Comparison of ENCODE assay signal across 10 mouse cellular contexts in genomic region chrX:158041703-158042102, GRCm38 (mm10). TPM values are rescaled to one million over a fixed set of nuclear protein-coding genes. Genes with fewer than 3 reads are reported as not detected.
A peak's percentile ranks its signal among the peaks of the same experiment; 100 is the strongest.
DNase-seq lines count a peak whose midpoint lies in the region; ATAC-seq and TF ChIP-seq lines count a peak whose summit lies in the region.
"Had no signal": no experiment of that assay in that cellular context is flagged by ENCODE, and none has a peak within 500 bp of the region (broad histone marks: within the 10 kb centered on the region; RNA-seq: fewer than 3 reads in every experiment).

No protein-coding gene starts in this region.

- no peaks in the 10 kb centered on the region for H3K9me3 ChIP-seq in heart, embryonic 11.5 days (replicated peaks; ENCODE audit: control insufficient read depth, low read length)
- H3K9me3 ChIP-seq in forebrain, embryonic 10.5 days = peaks cover 4% of the 10 kb centered on the region; the same call in 1 of the 2 replicates

- H3K27ac ChIP-seq in heart, embryonic 11.5 days (ENCODE audit: low read depth, low read length) = no peak overlapping the region
- H3K27ac ChIP-seq in forebrain, embryonic 10.5 days = peak overlapping the region; percentile 86

- no peak for TF ChIP-seq POLR2A in lung, adult 2 months (IDR thresholded peaks at IDR 0.05; ENCODE audit: borderline replicate concordance, extremely low read depth, low read depth, low read length)

- no peak for DNase-seq in heart, postnatal 14 days
- peak; percentile 29 for DNase-seq in Muller cell, postnatal 12 days (ENCODE audit: inconsistent ontology term)
- DNase-seq in forebrain, embryonic 10.5 days (ENCODE audit: extremely low spot score, low spot score) = peak; percentile 14
- no peak for DNase-seq in spleen, postnatal 14 days (ENCODE audit: low spot score in 2 of 2)
- no peak for DNase-seq in lung, postnatal 25 days (ENCODE audit: low spot score)
- DNase-seq in lung, adult 2 months = no peak

- H3K4me3 ChIP-seq in heart, embryonic 11.5 days (ENCODE audit: low read depth, low read length) = peak overlapping the region; percentile 42
- peak overlapping the region; percentile 65 for H3K4me3 ChIP-seq in forebrain, embryonic 10.5 days
- H3K4me3 ChIP-seq in lung, adult 2 months (replicated peaks; ENCODE audit: extremely low read depth, low read depth, low read length) = no peak overlapping the region
- H3K4me3 ChIP-seq: erythroblast, embryonic 14.5 days had no signal

- H3K36me3 ChIP-seq in heart, embryonic 11.5 days (ENCODE audit: control insufficient read depth, insufficient read depth, low read length) = no peaks in the 10 kb centered on the region
- H3K36me3 ChIP-seq in forebrain, embryonic 10.5 days (replicated peaks) = no peaks in the 10 kb centered on the region

- H3K4me2 ChIP-seq in heart, embryonic 11.5 days = peak overlapping the region; percentile 74

- ATAC-seq in heart, embryonic 11.5 days (replicated peaks; ENCODE audit: insufficient number of reproducible peaks, low FRiP score, low TSS enrichment) = no peak
- ATAC-seq in megakaryocyte progenitor cell, adult 5-6 weeks (replicated peaks; ENCODE audit: poor library complexity) = peak; percentile 24; the same call in 1 of the 2 replicates

- intact Hi-C loops in heart, postnatal 14 days (cut with DNase I) = no loop called here

- WGBS in heart, embryonic 11.5 days (ENCODE audit: insufficient replicate concordance) = 27% methylated on average over 7 of the region's 7 CpGs
- WGBS in forebrain, embryonic 10.5 days = 36% methylated on average over 7 of the region's 7 CpGs
- 32% methylated on average over 7 of the region's 7 CpGs for WGBS in lung, adult 2 months

- TF ChIP-seq CTCF in lung, adult 2 months (IDR thresholded peaks at IDR 0.05; ENCODE audit: insufficient read depth, low read length) = no peak

- no peaks in the 10 kb centered on the region for H3K4me1 ChIP-seq in heart, embryonic 11.5 days (ENCODE audit: control insufficient read depth, insufficient read depth, low read length)
- H3K4me1 ChIP-seq in forebrain, embryonic 10.5 days = no peaks in the 10 kb centered on the region; the same call in 1 of the 2 replicates
- H3K4me1 ChIP-seq in lung, adult 2 months (ENCODE audit: control insufficient read depth, insufficient read depth, low read length) = no peaks in the 10 kb centered on the region

- H3K27me3 ChIP-seq in heart, embryonic 11.5 days (ENCODE audit: control insufficient read depth, insufficient read depth, low read length) = peaks cover 10% of the 10 kb centered on the region; the same call in 1 of the 2 replicates
- peaks cover 43% of the 10 kb centered on the region for H3K27me3 ChIP-seq in forebrain, embryonic 10.5 days (ENCODE audit: poor library complexity, severe bottlenecking)

- no peak overlapping the region for H3K9ac ChIP-seq in heart, embryonic 11.5 days (ENCODE audit: low read depth, low read length)

RNA-seq across cellular contexts. Expression of gene Cnksr2, which starts 1.4 kb away (rescaled TPM):
- 1.0 and 1.4 TPM in 2 replicates for polyA plus RNA-seq in heart, embryonic 11.5 days (2014; fragmentation: Nextera tagmentation; extraction: Ambion mirVana)
- under 1 TPM in 1 of 2 experiments, not detected in 1; 0.17 TPM for total RNA-seq in heart, postnatal 14 days (2021)
- polyA plus RNA-seq in forebrain, embryonic 10.5 days (2016; fragmentation: Nextera tagmentation; extraction: Ambion mirVana) = 2.9 and 3.2 TPM in 2 replicates
- total RNA-seq in megakaryocyte progenitor cell, adult 5-6 weeks (2015) = not detected in 2 replicates
- total RNA-seq in megakaryocyte progenitor cell, adult 5-6 weeks (2017) = not detected in 2 replicates
- 0.25 and 0.45 TPM in 2 replicates for polyA plus RNA-seq in lung, adult 2 months (2012; rRNA removed)
- polyA plus RNA-seq: C2C12; erythroblast, embryonic 14.5 days had no signal

Comparison
In these comparisons a context has a peak if more than half of its experiments do, and no peak if none do; other contexts are left out.
1. DNase-seq: peak in Muller cell, postnatal 12 days (single experiment) and forebrain, embryonic 10.5 days (single experiment); none in heart, postnatal 14 days (0 of 2), spleen, postnatal 14 days (0 of 2), lung, postnatal 25 days (single experiment) and lung, adult 2 months (single experiment).